Mouse (Mus musculus) left cerebral cortex, postnatal 10 days (tissue): ENCODE data around the gene Slc28a1. TPM values are rescaled to one million over a fixed set of nuclear protein-coding genes. Genes with fewer than 3 reads are reported as not detected.
A peak's percentile ranks its signal among the peaks of the same experiment; 100 is the strongest.
"Not testable (repeated sequence)": the region's sequence is repeated elsewhere in the genome, so short reads cannot be mapped to it uniquely, and the experiment has no call there.

Source experiments
- DNase-seq, 2 experiments: peaks; one replicate each; pipeline ENCODE4 v3.0.0; 2021 to 2022; ENCODE audit warnings: low spot score in 2 of 2, mixed read lengths in 1 of 2; ENCODE audit errors: extremely low spot score in 1 of 2
- intact Hi-C: fragments of 180-260 bp; cut with DNase I; formaldehyde crosslinking; loops from one replicate; pipeline ENCODE4 v1.15.1; 2025
- total RNA-seq, 2 experiments: library from RNA; stranded (reverse); gene quantifications; 2 replicates each; pipeline ENCODE4 v1.2.3; 2021

Slc28a1 gene
- total RNA-seq, 2 experiments from 2014 or later: 0.15 TPM; not detected in 1

- intact Hi-C loops: no loop called here
- no peak for DNase-seq
Measured at GRCm38 (mm10) chr7:81196796-81197195, 82.2 kb downstream of the Slc28a1 start.

DNA sequence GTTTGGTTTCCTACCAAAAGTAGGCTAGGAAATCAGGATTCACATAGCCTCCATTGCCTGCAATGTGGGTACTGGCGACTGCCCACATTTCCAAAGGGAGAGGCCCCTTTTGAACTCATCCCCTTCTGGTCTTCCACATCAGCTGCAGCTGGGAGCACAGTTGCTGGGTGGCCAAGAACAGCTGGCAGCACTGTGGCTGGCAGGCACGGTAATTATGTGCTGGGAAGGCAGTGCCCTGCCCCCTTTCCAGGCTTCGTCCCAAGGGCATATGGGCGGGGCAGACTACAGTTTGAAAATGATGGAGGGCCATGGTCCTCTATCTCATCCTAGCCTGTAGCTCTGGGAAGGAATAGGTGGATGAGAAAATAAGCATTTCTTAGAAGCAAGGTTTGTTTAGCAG, 83.9 kb downstream of the Slc28a1 start:
- no peak for DNase-seq
- intact Hi-C loops: no loop called here

GRCm38 (mm10) chr7:81199109-81199508, 84.5 kb downstream of the Slc28a1 start:
- intact Hi-C loops: no loop called here
- no peak for DNase-seq

- no peak for DNase-seq
- intact Hi-C loops: no loop called here
Measured at GRCm38 (mm10) chr7:81199757-81200156, 85.2 kb downstream of the Slc28a1 start.

DNA sequence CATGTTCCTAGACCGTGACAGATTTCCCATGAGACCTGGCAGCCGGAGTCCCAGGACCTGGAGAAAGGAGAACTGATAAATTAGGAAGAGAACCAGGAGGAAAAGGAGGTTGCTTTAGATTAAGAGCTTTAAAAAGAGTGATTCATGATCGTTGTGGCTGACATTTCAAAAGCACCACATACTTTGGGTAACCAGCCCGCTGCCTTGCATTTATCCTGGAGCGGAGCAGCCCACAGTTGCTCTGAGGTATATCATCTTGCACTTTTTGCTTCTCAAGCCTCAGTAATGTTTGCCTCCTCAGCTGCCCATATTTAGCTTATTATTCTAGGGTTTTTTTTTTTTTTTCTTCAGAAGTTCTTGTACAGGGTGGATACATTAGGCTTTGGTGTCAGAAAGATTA, 87.8 kb downstream of the Slc28a1 start:
- intact Hi-C loops: no loop called here
- no peak for DNase-seq

GRCm38 (mm10) chr7:81203576-81203975, 89.0 kb downstream of the Slc28a1 start:
- intact Hi-C loops: not testable (repeated sequence)

GRCm38 (mm10) chr7:81208944-81209343, 94.3 kb downstream of the Slc28a1 start:
- intact Hi-C loops: no loop called here

More at GRCm38 (mm10) chr7:81203576-81203975, 89.0 kb downstream of the Slc28a1 start:
- DNase-seq: not testable (repeated sequence)

GRCm38 (mm10) chr7:81209979-81210685, 95.5 kb downstream of the Slc28a1 start:
- intact Hi-C loops: loop anchor here (5.0 kb wide), 1 partner anchor 127 kb away; no protein-coding TSS in a partner anchor
- DNase-seq: no peak

More at GRCm38 (mm10) chr7:81208944-81209343, 94.3 kb downstream of the Slc28a1 start:
- peak in 1 of 2 experiments; percentile 74 for DNase-seq

DNA sequence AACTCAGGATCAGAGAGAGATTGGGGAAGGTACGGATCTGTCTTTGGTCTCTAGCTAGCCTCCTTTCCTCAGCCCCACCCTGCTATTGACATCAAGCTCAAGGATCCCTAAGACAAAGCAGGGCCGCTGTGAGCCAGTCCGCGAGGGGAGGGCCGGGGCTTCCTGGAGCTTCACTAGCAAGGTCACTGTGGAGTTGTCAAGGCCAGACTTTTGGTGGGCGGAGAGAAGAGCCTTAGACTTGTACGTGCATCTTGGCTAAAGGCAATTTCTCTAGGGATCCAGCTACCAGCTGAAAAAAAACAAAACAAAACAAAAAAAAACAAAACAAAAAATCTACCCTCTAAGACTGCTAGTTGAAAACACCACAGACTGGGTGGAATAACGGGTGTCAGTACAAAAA, 97.2 kb downstream of the Slc28a1 start:
- intact Hi-C loops: loop anchor here (5.0 kb wide), 1 partner anchor 126 kb away; no protein-coding TSS in a partner anchor
- DNase-seq: peak in 1 of 2 experiments; percentile 48

DNA sequence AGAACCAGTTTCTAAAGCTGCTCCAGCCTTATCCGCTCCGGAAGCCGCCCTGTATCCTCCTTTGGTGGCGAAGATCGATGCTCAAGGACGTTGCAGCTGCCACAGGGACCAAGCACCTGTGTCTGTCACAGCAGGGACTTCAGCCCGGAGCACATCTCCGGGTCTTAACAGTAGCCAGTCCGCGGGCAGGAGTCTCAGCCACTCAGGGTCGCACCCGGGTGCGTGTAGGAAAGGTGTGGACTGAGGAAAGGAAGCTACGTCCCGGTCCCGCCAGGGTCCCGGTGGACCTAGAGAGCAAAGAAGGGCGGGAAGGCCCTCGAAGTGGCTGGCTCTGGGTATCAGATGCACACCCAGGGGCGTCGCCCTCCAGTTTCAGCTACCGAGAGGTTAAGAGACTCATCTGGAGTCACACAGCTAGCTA, 97.7 kb downstream of the Slc28a1 start:
- DNase-seq: peak in 1 of 2 experiments; percentile 75
- intact Hi-C loops: loop anchor here (5.0 kb wide), 1 partner anchor 125 kb away; no protein-coding TSS in a partner anchor

- intact Hi-C loops: loop anchor here (5.0 kb wide), 1 partner anchor 124 kb away; no protein-coding TSS in a partner anchor
- DNase-seq: peak; percentile 63 to 93
Measured at GRCm38 (mm10) chr7:81212697-81213346, 98.2 kb downstream of the Slc28a1 start.

GRCm38 (mm10) chr7:81213347-81214152, 99.0 kb downstream of the Slc28a1 start, which contains the start of gene Pde8a:
Gene Pde8a, plus strand, starts transcription at chr7:81213596.
- peak in 1 of 2 experiments; percentile 69 for DNase-seq
- intact Hi-C loops: loop anchor here (5.0 kb wide), 1 partner anchor 124 kb away; no protein-coding TSS in a partner anchor

- intact Hi-C loops: loop anchor here (5.0 kb wide), 1 partner anchor 123 kb away; no protein-coding TSS in a partner anchor
Measured at GRCm38 (mm10) chr7:81214153-81214907, 99.7 kb downstream of the Slc28a1 start.

GRCm38 (mm10) chr7:81215950-81216349, 101.4 kb downstream of the Slc28a1 start:
- intact Hi-C loops: no loop called here
- no peak for DNase-seq

More at GRCm38 (mm10) chr7:81214153-81214907, 99.7 kb downstream of the Slc28a1 start:
- DNase-seq: peak in 1 of 2 experiments; percentile 43

DNA sequence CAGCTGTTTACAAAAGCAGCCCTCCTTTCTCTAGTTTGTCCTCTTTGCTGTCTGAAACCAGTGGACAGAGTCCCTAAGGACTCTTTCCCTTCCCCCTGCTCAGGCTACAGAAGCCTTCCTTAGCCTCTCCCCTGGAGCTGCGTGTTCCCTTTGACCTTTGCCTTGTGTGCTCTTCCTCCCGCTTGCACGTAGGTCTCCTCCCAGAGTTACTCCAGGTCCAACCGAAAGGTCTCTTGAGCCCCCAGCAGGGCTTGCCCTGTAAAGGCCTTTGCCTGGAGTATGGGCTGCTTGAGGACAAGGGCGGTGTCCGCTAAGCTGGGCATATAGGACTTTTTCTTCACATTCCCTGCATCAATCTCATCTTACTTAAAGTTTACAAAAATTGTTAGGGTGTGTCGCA, 104.7 kb downstream of the Slc28a1 start:
- intact Hi-C loops: no loop called here
- DNase-seq: no peak
